Mouse (Mus musculus) embryonic fibroblast, embryonic 13.5 days (primary cell): ENCODE measurements at regions not wholly inside any gene's neighbourhood (a gene's known extent, or its start where the extent isn't known, plus 50 kb on each side); places are given as distances from the start of the nearest gene placed in this dataset.

Experiments
- CTCF ChIP-seq: IDR thresholded peaks from 2 replicates; pipeline ENCODE4 v1.5.1; 2011; ENCODE audit warnings: mild to moderate bottlenecking, control low read depth, low read length, moderate library complexity, borderline replicate concordance; ENCODE audit not compliant: insufficient read depth
- POLR2A ChIP-seq: IDR thresholded peaks from 2 replicates; pipeline ENCODE4 v1.6.1; 2011; ENCODE audit warnings: low read depth, mild to moderate bottlenecking, control low read depth, low read length, moderate library complexity

DNA sequence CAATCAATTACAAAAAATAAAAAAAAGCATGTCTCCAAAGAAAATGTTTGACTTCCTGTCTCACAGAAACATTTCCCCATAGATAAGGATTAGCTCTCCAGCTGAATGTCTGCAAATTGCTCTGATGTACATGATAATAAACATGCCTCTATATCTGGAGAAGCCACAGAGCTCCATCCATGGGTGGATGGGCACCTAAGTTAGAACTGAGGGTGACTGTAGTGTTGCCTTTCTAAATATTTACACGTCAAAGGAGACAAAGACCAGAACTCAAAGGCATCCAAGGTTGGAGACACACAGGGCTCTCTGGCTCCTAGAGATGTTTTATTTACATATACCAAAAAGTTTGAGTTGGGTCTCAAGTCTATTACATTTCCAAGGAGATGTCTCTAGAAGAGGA, 427.1 kb upstream of the Map3k7 start:
- no peak for TF ChIP-seq POLR2A
- TF ChIP-seq CTCF = no peak
